Mouse (Mus musculus) embryonic fibroblast, embryonic 13.5 days (primary cell): ENCODE measurements around the gene Tmem54.

ENCODE experiments used
- CTCF ChIP-seq: IDR thresholded peaks from 2 replicates; pipeline ENCODE4 v1.5.1; 2011; ENCODE audit warnings: mild to moderate bottlenecking, control low read depth, low read length, moderate library complexity, borderline replicate concordance; ENCODE audit not compliant: insufficient read depth
- POLR2A ChIP-seq: IDR thresholded peaks from 2 replicates; pipeline ENCODE4 v1.6.1; 2011; ENCODE audit warnings: low read depth, mild to moderate bottlenecking, control low read depth, low read length, moderate library complexity

GRCm38 (mm10) chr4:129084896-129085295 lies 20.5 kb upstream of the Tmem54 start:
- TF ChIP-seq CTCF (no peak), POLR2A (no peak)
